Mouse (Mus musculus): ENCODE data around the gene Mpp5. TPM values are rescaled to one million over a fixed set of nuclear protein-coding genes. Genes with fewer than 3 reads are reported as not detected.

Gene Mpp5
- polyA plus RNA-seq, 1 experiment from 2014 or later = 27.6 TPM

DNA sequence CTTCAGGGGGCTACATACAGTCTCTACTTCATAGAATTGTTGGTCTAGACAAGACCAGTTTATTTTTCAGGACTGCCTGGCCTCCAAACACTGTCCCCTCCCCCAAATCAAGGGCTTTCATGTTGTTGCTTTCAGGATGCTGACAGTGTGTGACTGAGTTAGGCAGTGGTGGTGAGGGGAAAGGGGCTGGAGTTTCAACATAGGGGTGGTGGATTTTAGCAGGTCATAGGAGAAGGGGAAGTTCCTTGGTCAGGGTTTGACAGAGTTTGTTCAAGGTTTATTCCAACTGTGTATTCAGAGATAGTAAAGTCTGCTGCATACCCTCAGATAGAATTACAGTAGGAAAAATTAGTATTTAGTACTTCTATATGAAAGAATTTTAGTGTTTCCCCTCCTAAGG lies 53.1 kb downstream of the Mpp5 start:
- ATAC-seq (ENCODE audit: low FRiP score) = no peak
- no peak for DNase-seq (ENCODE audit: low spot score, missing footprints)
- Histone ChIP-seq H3K9ac (ENCODE audit: low read length) (no peak overlapping the region), H3K9me3 (ENCODE audit: control insufficient read depth, low read length) (no peaks in the 10 kb centered on the region), H3K4me1 (ENCODE audit: control insufficient read depth, insufficient read depth, low read length) (no peaks in the 10 kb centered on the region), H3K27me3 (ENCODE audit: control insufficient read depth, insufficient read depth, low read length) (no peaks in the 10 kb centered on the region), H3K4me2 (no peak overlapping the region), H3K27ac (ENCODE audit: low read depth, low read length) (no peak overlapping the region), H3K4me3 (ENCODE audit: low read depth, low read length) (no peak overlapping the region), H3K36me3 (ENCODE audit: control insufficient read depth, insufficient read depth, low read length) (no peaks in the 10 kb centered on the region)

- H3K36me3 ChIP-seq (ENCODE audit: control insufficient read depth, insufficient read depth, low read length) = no peaks in the 10 kb centered on the region
- no peaks in the 10 kb centered on the region for H3K27me3 ChIP-seq (ENCODE audit: control insufficient read depth, insufficient read depth, low read length)
- no peaks in the 10 kb centered on the region for H3K4me1 ChIP-seq (ENCODE audit: control insufficient read depth, insufficient read depth, low read length)
- no peak overlapping the region for H3K4me2 ChIP-seq
- no peak overlapping the region for H3K9ac ChIP-seq (ENCODE audit: low read length)
- no peaks in the 10 kb centered on the region for H3K9me3 ChIP-seq (ENCODE audit: control insufficient read depth, low read length)
- DNase-seq (ENCODE audit: low spot score, missing footprints) = no peak
- H3K27ac ChIP-seq (ENCODE audit: low read depth, low read length) = no peak overlapping the region
- H3K4me3 ChIP-seq (ENCODE audit: low read depth, low read length) = no peak overlapping the region
- ATAC-seq (ENCODE audit: low FRiP score) = no peak
Observed at GRCm38 (mm10) chr12:78814437-78814836, 65.7 kb downstream of the Mpp5 start.

DNA sequence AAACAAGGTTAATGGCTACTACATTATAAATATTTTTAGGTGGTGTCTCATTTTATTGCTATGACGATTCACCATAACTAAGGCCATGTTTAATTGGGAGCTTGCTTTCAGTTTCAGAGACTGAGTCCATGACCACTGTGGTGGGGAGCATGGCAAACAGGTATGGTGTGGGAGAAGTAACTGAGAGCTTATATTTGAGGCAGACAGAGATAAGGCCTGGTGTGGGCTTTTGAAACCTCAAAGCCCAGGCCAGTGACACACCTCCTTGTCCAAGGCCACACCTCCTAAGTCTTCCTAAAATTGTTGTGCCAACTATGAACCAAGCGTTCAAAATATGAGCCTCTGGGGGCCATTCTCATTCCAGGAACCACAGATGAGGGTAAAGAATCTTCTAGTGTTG lies 85.8 kb downstream of the Mpp5 start:
- H3K9me3 ChIP-seq (ENCODE audit: control insufficient read depth, low read length) = no peaks in the 10 kb centered on the region

DNA sequence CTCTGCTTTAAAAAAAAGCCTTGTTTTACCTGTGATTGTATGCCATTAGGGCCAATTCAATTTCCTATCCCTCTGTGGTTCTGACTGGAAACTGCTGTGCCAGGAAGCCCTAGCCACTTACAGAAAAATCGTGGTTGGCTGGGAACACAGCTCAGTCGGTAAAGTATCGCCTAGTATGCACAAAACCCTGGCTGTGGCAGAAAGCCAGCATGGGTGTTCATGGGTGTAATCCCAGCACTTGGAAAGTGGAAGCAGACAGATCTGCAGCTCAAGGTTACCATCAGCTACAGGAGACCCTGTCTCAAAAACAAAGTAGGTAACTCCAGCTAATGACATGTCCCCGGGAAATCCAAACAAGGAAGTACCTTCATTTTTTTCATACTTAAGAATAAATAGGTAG lies 91.2 kb downstream of the Mpp5 start:
- 91% methylated on average over 4 of the region's 4 CpGs for WGBS
- Histone ChIP-seq H3K9ac (ENCODE audit: low read length) (no peak overlapping the region), H3K4me3 (ENCODE audit: low read depth, low read length) (no peak overlapping the region), H3K27ac (ENCODE audit: low read depth, low read length) (no peak overlapping the region), H3K27me3 (ENCODE audit: control insufficient read depth, insufficient read depth, low read length) (no peaks in the 10 kb centered on the region), H3K4me1 (ENCODE audit: control insufficient read depth, insufficient read depth, low read length) (no peaks in the 10 kb centered on the region), H3K4me2 (no peak overlapping the region), H3K36me3 (ENCODE audit: control insufficient read depth, insufficient read depth, low read length) (peaks cover 12% of the 10 kb centered on the region; the same call in 1 of the 2 replicates), H3K9me3 (ENCODE audit: control insufficient read depth, low read length) (no peaks in the 10 kb centered on the region)
- ATAC-seq (ENCODE audit: low FRiP score) = no peak
- no peak for DNase-seq (ENCODE audit: low spot score, missing footprints)

More for the DNA sequence above, 85.8 kb downstream of the Mpp5 start:
- no peaks in the 10 kb centered on the region for H3K27me3 ChIP-seq (ENCODE audit: control insufficient read depth, insufficient read depth, low read length)
- H3K4me2 ChIP-seq = no peak overlapping the region
- H3K27ac ChIP-seq (ENCODE audit: low read depth, low read length) = no peak overlapping the region
- H3K9ac ChIP-seq (ENCODE audit: low read length) = no peak overlapping the region
- no peak overlapping the region for H3K4me3 ChIP-seq (ENCODE audit: low read depth, low read length)
- DNase-seq (ENCODE audit: low spot score, missing footprints) (no peak), ATAC-seq (ENCODE audit: low FRiP score) (no peak)
- H3K4me1 ChIP-seq (ENCODE audit: control insufficient read depth, insufficient read depth, low read length) = no peaks in the 10 kb centered on the region
- H3K36me3 ChIP-seq (ENCODE audit: control insufficient read depth, insufficient read depth, low read length) = peaks cover 5% of the 10 kb centered on the region; the same call in 1 of the 2 replicates
- 93% methylated on average over 2 of the region's 2 CpGs for WGBS

DNA sequence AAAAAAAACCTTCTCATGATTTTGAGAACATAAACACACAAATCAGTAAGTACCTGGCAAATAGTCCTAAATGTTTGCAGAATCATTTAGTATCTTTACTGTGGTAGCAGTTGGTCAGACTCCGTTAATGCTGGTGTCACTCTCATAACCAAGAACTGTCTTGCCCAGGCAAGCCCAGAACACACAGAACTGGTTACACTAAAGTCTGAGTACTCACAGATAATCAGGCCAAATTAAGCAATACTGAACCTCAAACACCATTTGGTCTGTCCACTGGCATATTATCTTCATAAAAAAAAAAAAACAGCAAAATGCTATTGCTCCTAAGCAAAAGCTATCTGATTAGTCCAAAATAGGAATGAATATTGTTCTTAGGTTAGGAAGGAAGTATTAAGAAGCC lies 93.7 kb downstream of the Mpp5 start:
- no peak overlapping the region for H3K27ac ChIP-seq (ENCODE audit: low read depth, low read length)
- 89% methylated on average over 1 of the region's 1 CpGs for WGBS
- no peak overlapping the region for H3K4me2 ChIP-seq
- no peaks in the 10 kb centered on the region for H3K4me1 ChIP-seq (ENCODE audit: control insufficient read depth, insufficient read depth, low read length)
- DNase-seq (ENCODE audit: low spot score, missing footprints) (no peak), ATAC-seq (ENCODE audit: low FRiP score) (no peak)
- H3K36me3 ChIP-seq (ENCODE audit: control insufficient read depth, insufficient read depth, low read length) = peaks cover 10% of the 10 kb centered on the region; the same call in 1 of the 2 replicates
- no peak overlapping the region for H3K4me3 ChIP-seq (ENCODE audit: low read depth, low read length)
- H3K9me3 ChIP-seq (ENCODE audit: control insufficient read depth, low read length) = no peaks in the 10 kb centered on the region
- H3K27me3 ChIP-seq (ENCODE audit: control insufficient read depth, insufficient read depth, low read length) = no peaks in the 10 kb centered on the region
- no peak overlapping the region for H3K9ac ChIP-seq (ENCODE audit: low read length)

GRCm38 (mm10) chr12:78848246-78848645 lies 99.5 kb downstream of the Mpp5 start:
- ATAC-seq (ENCODE audit: low FRiP score) (no peak), DNase-seq (ENCODE audit: low spot score, missing footprints) (no peak)
- H3K27me3 ChIP-seq (ENCODE audit: control insufficient read depth, insufficient read depth, low read length) = no peaks in the 10 kb centered on the region
- H3K9me3 ChIP-seq (ENCODE audit: control insufficient read depth, low read length) = no peaks in the 10 kb centered on the region
- H3K27ac ChIP-seq (ENCODE audit: low read depth, low read length) = no peak overlapping the region
- H3K9ac ChIP-seq (ENCODE audit: low read length) = no peak overlapping the region
- H3K4me1 ChIP-seq (ENCODE audit: control insufficient read depth, insufficient read depth, low read length) = no peaks in the 10 kb centered on the region
- no peak overlapping the region for H3K4me3 ChIP-seq (ENCODE audit: low read depth, low read length)
- no peak overlapping the region for H3K4me2 ChIP-seq
- H3K36me3 ChIP-seq (ENCODE audit: control insufficient read depth, insufficient read depth, low read length) = peaks cover 7% of the 10 kb centered on the region; the same call in 1 of the 2 replicates
- 90% methylated on average over 4 of the region's 4 CpGs for whole genome bisulfite sequencing

DNA sequence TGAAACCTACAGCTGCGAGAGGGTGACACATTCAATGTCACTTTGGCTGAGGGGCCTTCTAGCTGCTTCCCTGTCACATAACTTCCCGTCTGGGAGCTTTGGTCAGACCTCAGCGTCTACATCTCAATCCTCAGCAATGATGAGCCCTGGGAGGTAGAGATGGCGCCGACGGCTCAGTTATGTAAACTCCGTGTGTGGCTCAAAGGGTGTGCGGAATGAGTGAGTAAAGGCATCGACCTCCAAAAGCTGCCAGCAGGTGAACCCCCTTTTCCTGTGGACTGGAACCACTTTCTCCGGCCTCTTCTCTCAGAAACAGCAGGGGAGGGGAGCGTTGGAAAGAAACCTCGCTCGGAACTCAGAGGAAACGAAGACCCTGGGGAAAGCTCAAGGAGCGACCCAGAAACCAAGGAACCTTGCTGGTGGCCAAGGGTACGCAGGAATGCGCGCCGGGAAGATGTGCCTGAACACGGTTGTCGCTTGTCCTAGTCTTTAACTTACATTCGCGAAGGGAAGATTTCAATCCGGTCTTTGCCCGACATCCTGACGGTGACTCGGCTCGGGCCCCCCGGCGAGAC lies 112.3 kb downstream of the Mpp5 start:
- Histone ChIP-seq H3K27ac (ENCODE audit: low read depth, low read length) (no peak overlapping the region), H3K36me3 (ENCODE audit: control insufficient read depth, insufficient read depth, low read length) (no peaks in the 10 kb centered on the region), H3K4me2 (peak overlapping the region; percentile 92), H3K4me3 (ENCODE audit: low read depth, low read length) (peak overlapping the region; percentile 87), H3K9ac (ENCODE audit: low read length) (peak overlapping the region; percentile 74), H3K27me3 (ENCODE audit: control insufficient read depth, insufficient read depth, low read length) (no peaks in the 10 kb centered on the region), H3K9me3 (ENCODE audit: control insufficient read depth, low read length) (no peaks in the 10 kb centered on the region), H3K4me1 (ENCODE audit: control insufficient read depth, insufficient read depth, low read length) (peaks cover 11% of the 10 kb centered on the region)
- WGBS = 1% methylated on average over 30 of the region's 30 CpGs
- ATAC-seq (ENCODE audit: low FRiP score) (0 out of 2 replicates have a peak, but pooled peaks have one; percentile 1), DNase-seq (ENCODE audit: low spot score, missing footprints) (no peak)

GRCm38 (mm10) chr12:78861496-78862253 lies 113.0 kb downstream of the Mpp5 start, which contains the start of the genes Atp6v1d and Eif2s1:
TSS of gene Atp6v1d (minus strand) at chr12:78861638.
TSS of gene Eif2s1 (plus strand) at chr12:78861819.
- Histone ChIP-seq H3K9me3 (ENCODE audit: control insufficient read depth, low read length) (no peaks in the 10 kb centered on the region), H3K27me3 (ENCODE audit: control insufficient read depth, insufficient read depth, low read length) (no peaks in the 10 kb centered on the region), H3K9ac (ENCODE audit: low read length) (peak within 1 kb of the TSS; percentile 92), H3K4me3 (ENCODE audit: low read depth, low read length) (peak within 1 kb of the TSS; percentile 87), H3K36me3 (ENCODE audit: control insufficient read depth, insufficient read depth, low read length) (no peaks in the 10 kb centered on the region), H3K4me1 (ENCODE audit: control insufficient read depth, insufficient read depth, low read length) (peaks cover 11% of the 10 kb centered on the region), H3K27ac (ENCODE audit: low read depth, low read length) (peak within 1 kb of the TSS; percentile 79), H3K4me2 (peak within 1 kb of the TSS; percentile 92)
- peak; percentile 100 for ATAC-seq (ENCODE audit: low FRiP score)
- WGBS = under 1% methylated on average over 55 of the region's 55 CpGs
- DNase-seq (ENCODE audit: low spot score, missing footprints) = peak; percentile 99

DNA sequence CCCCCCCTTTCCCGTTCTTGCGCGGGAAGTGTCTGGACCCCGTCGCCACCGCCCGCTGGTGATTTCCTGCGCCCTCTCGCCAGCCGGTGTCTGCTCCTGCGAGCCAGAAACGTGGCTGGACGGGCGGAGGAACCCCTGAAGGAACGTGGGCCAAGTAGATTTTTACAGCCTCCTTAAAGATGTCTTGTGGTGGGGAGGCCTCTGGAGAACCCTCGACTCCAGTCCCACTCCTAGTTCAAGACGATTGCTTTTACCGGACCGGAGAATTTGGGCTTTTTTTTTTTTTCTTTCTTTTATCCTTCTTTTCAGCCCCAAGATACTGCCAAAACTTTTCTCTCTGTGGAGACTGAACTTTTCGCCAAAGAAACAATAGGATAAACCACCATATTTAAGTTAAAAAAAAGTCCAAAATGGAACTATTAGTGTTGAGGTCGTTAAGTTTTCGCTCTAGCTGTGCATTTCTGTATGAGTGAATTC lies 113.6 kb downstream of the Mpp5 start:
- under 1% methylated on average over 22 of the region's 22 CpGs for WGBS
- H3K27ac ChIP-seq (ENCODE audit: low read depth, low read length) = peak overlapping the region; percentile 79
- H3K9me3 ChIP-seq (ENCODE audit: control insufficient read depth, low read length) = no peaks in the 10 kb centered on the region
- peak overlapping the region; percentile 87 for H3K4me3 ChIP-seq (ENCODE audit: low read depth, low read length)
- DNase-seq (ENCODE audit: low spot score, missing footprints) (no peak), ATAC-seq (ENCODE audit: low FRiP score) (no peak)
- peaks cover 11% of the 10 kb centered on the region for H3K4me1 ChIP-seq (ENCODE audit: control insufficient read depth, insufficient read depth, low read length)
- no peaks in the 10 kb centered on the region for H3K27me3 ChIP-seq (ENCODE audit: control insufficient read depth, insufficient read depth, low read length)
- H3K36me3 ChIP-seq (ENCODE audit: control insufficient read depth, insufficient read depth, low read length) = no peaks in the 10 kb centered on the region
- H3K9ac ChIP-seq (ENCODE audit: low read length) = peak overlapping the region; percentile 92
- H3K4me2 ChIP-seq = peak overlapping the region; percentile 73

Data from midbrain, embryonic 11.5 days (tissue).